ENCODE assay signal across 16 mouse cellular contexts in the genomic region with DNA sequence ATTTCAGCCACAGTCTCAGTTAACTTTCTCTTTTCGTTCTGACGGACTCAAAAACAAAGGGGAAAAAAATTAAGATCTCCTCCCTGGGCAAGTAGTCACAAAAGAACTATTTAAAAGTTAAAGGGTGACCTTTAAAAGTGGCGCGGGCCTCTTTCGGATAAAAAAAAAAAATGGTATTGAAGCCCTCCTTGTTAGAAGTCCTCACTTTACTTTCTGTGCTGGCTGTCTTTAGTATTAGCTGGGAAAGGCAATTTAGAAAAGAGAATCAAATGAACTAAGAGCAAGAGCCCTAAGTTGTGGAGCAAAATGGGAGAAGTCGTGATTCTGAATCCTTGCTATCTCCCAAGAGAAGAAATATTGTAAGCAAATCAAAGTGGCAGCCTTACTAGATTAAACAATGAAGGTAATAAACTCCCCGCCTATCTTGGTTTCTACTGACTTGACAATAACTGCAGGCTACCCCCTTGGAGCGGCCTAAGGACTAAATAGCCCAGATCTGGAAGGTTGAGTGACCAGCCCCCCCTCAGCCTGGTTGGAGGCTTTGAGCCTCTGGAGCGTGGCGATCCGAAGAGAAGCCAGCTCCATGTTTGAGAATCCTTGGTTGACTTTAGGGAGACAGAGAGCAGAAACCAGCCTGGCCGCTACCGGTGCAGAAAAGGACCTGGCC. TPM values are rescaled to one million over a fixed set of nuclear protein-coding genes. Genes with fewer than 3 reads are reported as not detected.
A peak's percentile ranks its signal among the peaks of the same experiment; 100 is the strongest.
DNase-seq lines count a peak whose midpoint lies in the region; ATAC-seq and TF ChIP-seq lines count a peak whose summit lies in the region.
"Had no signal": no experiment of that assay in that cellular context is flagged by ENCODE, and none has a peak within 500 bp of the region (broad histone marks: within the 10 kb centered on the region; RNA-seq: fewer than 3 reads in every experiment).

No protein-coding gene starts in this region.

- peaks cover 86% of the 10 kb centered on the region for H3K27me3 ChIP-seq in hindbrain, postnatal 0 days (ENCODE audit: insufficient read depth, low read length)
- H3K27me3 ChIP-seq in hindbrain, embryonic 14.5 days (ENCODE audit: control insufficient read depth, insufficient read depth, low read length), result peaks cover 96% of the 10 kb centered on the region
- peaks cover 78% of the 10 kb centered on the region for H3K27me3 ChIP-seq in E14TG2a.4 (ENCODE audit: insufficient read depth, low read length)
- H3K27me3 ChIP-seq in embryonic facial prominence, embryonic 11.5 days (ENCODE audit: control insufficient read depth, insufficient read depth, low read length), result peaks cover 49% of the 10 kb centered on the region
- peaks cover 63% of the 10 kb centered on the region for H3K27me3 ChIP-seq in limb, embryonic 11.5 days (ENCODE audit: control insufficient read depth, insufficient read depth, low read length)

- DNase-seq in hindbrain, postnatal 0 days (ENCODE audit: low spot score), result no peak
- no peak for DNase-seq in hindbrain, embryonic 14.5 days (ENCODE audit: low spot score)
- no peak for DNase-seq in embryonic facial prominence, embryonic 11.5 days (ENCODE audit: low spot score)
- no peak for DNase-seq in limb, embryonic 11.5 days (ENCODE audit: low spot score)
- DNase-seq in cerebellum, postnatal 14 days, result no peak
- DNase-seq in cerebellum, adult 11 months, result no peak
- DNase-seq: adrenal gland, postnatal 14 days; cerebellum, adult 8-10 months; right cerebral cortex, postnatal 14 days; thymus, postnatal 4 days had no signal

- TF ChIP-seq CTCF in hindbrain, postnatal 0 days (IDR thresholded peaks at IDR 0.05; ENCODE audit: low read depth), result no peak
- no peak for TF ChIP-seq CTCF in E14TG2a.4 (conservative IDR thresholded peaks at IDR 0.05; ENCODE audit: low read length)

- H3K4me1 ChIP-seq in hindbrain, postnatal 0 days (ENCODE audit: insufficient read depth, low read length), result no peaks in the 10 kb centered on the region
- H3K4me1 ChIP-seq in hindbrain, embryonic 14.5 days (replicated peaks; ENCODE audit: control insufficient read depth, insufficient read depth, low read length), result no peaks in the 10 kb centered on the region; the same call in 1 of the 2 replicates
- H3K4me1 ChIP-seq in E14TG2a.4 (replicated peaks; ENCODE audit: low read depth, low read length), result peaks cover 37% of the 10 kb centered on the region
- H3K4me1 ChIP-seq in embryonic facial prominence, embryonic 11.5 days (ENCODE audit: control insufficient read depth, insufficient read depth, low read length), result no peaks in the 10 kb centered on the region
- H3K4me1 ChIP-seq in limb, embryonic 11.5 days (ENCODE audit: control insufficient read depth, insufficient read depth, low read length), result peaks cover 7% of the 10 kb centered on the region; the same call in 1 of the 2 replicates

- H3K36me3 ChIP-seq in hindbrain, postnatal 0 days (ENCODE audit: insufficient read depth, low read length), result no peaks in the 10 kb centered on the region
- no peaks in the 10 kb centered on the region for H3K36me3 ChIP-seq in hindbrain, embryonic 14.5 days (replicated peaks; ENCODE audit: control insufficient read depth, insufficient read depth)
- no peaks in the 10 kb centered on the region for H3K36me3 ChIP-seq in E14TG2a.4 (ENCODE audit: insufficient read depth, low read length)
- H3K36me3 ChIP-seq in embryonic facial prominence, embryonic 11.5 days (replicated peaks; ENCODE audit: control insufficient read depth, insufficient read depth, low read depth, low read length), result no peaks in the 10 kb centered on the region
- no peaks in the 10 kb centered on the region for H3K36me3 ChIP-seq in limb, embryonic 11.5 days (ENCODE audit: control insufficient read depth, insufficient read depth, low read length)

- H3K4me3 ChIP-seq in hindbrain, postnatal 0 days (ENCODE audit: low read length), result no peak overlapping the region
- no peak overlapping the region for H3K4me3 ChIP-seq in hindbrain, embryonic 14.5 days (replicated peaks; ENCODE audit: low read length)
- H3K4me3 ChIP-seq in E14TG2a.4 (replicated peaks; ENCODE audit: low read length), result peak overlapping the region; percentile 72
- H3K4me3 ChIP-seq in embryonic facial prominence, embryonic 11.5 days (ENCODE audit: low read depth, low read length), result no peak overlapping the region
- H3K4me3 ChIP-seq in limb, embryonic 11.5 days (ENCODE audit: low read depth, low read length), result 0 out of 2 replicates have a peak overlapping the region, but pooled peaks have one; percentile 10
- H3K4me3 ChIP-seq: megakaryocyte, embryonic 14.5 days had no signal

- H3K27ac ChIP-seq in hindbrain, postnatal 0 days, result no peak overlapping the region
- H3K27ac ChIP-seq in hindbrain, embryonic 14.5 days, result no peak overlapping the region
- H3K27ac ChIP-seq in embryonic facial prominence, embryonic 11.5 days (replicated peaks; ENCODE audit: low read depth, low read length), result no peak overlapping the region
- no peak overlapping the region for H3K27ac ChIP-seq in limb, embryonic 11.5 days (replicated peaks; ENCODE audit: low read depth, low read length)

- 22% methylated on average over 13 of the region's 13 CpGs for WGBS in hindbrain, postnatal 0 days
- 14% methylated on average over 13 of the region's 13 CpGs for WGBS in hindbrain, embryonic 14.5 days
- 19% methylated on average over 13 of the region's 13 CpGs for WGBS in embryonic facial prominence, embryonic 11.5 days
- WGBS in limb, embryonic 11.5 days, result 24% methylated on average over 13 of the region's 13 CpGs

- no peak overlapping the region for H3K4me2 ChIP-seq in hindbrain, postnatal 0 days (ENCODE audit: low read depth, low read length)
- no peak overlapping the region for H3K4me2 ChIP-seq in hindbrain, embryonic 14.5 days (replicated peaks)
- peak overlapping the region; percentile 27; the same call in 1 of the 2 replicates for H3K4me2 ChIP-seq in embryonic facial prominence, embryonic 11.5 days (ENCODE audit: low read depth, low read length)
- peak overlapping the region; percentile 28; the same call in 1 of the 2 replicates for H3K4me2 ChIP-seq in limb, embryonic 11.5 days (ENCODE audit: low read depth, severe bottlenecking)

- H3K9ac ChIP-seq in hindbrain, postnatal 0 days (replicated peaks; ENCODE audit: low read length), result no peak overlapping the region
- H3K9ac ChIP-seq in hindbrain, embryonic 14.5 days, result no peak overlapping the region
- no peak overlapping the region; the same call in 1 of the 2 replicates for H3K9ac ChIP-seq in embryonic facial prominence, embryonic 11.5 days (replicated peaks; ENCODE audit: low read length)
- no peak overlapping the region for H3K9ac ChIP-seq in limb, embryonic 11.5 days (ENCODE audit: low read length)

- 0 out of 2 replicates have a peak, but pooled peaks have one; percentile 10 for ATAC-seq in hindbrain, postnatal 0 days
- ATAC-seq in hindbrain, embryonic 14.5 days (ENCODE audit: low FRiP score), result no peak
- ATAC-seq in embryonic facial prominence, embryonic 11.5 days (replicated peaks; ENCODE audit: insufficient number of reproducible peaks, low FRiP score, low TSS enrichment, low read depth), result no peak
- ATAC-seq in limb, embryonic 11.5 days (ENCODE audit: insufficient number of reproducible peaks, low FRiP score, low TSS enrichment, low read depth), result no peak

- no peaks in the 10 kb centered on the region for H3K9me3 ChIP-seq in hindbrain, postnatal 0 days (ENCODE audit: low read length)
- H3K9me3 ChIP-seq in hindbrain, embryonic 14.5 days (ENCODE audit: control insufficient read depth, low read length), result no peaks in the 10 kb centered on the region
- peaks cover 3% of the 10 kb centered on the region for H3K9me3 ChIP-seq in E14TG2a.4 (ENCODE audit: low read length)
- no peaks in the 10 kb centered on the region for H3K9me3 ChIP-seq in embryonic facial prominence, embryonic 11.5 days (replicated peaks; ENCODE audit: control insufficient read depth, low read length)
- no peaks in the 10 kb centered on the region for H3K9me3 ChIP-seq in limb, embryonic 11.5 days (ENCODE audit: control insufficient read depth, low read length)

RNA-seq across cellular contexts. Expression of gene Nkx2-1, which starts 17.5 kb away (rescaled TPM):
- 0.25 and 0.42 TPM in 2 replicates for total RNA-seq in hindbrain, postnatal 0 days (2014; rRNA removed)
- not detected in 2 replicates for polyA plus RNA-seq in hindbrain, postnatal 0 days (2015; fragmentation: Nextera tagmentation; extraction: Ambion mirVana)
- not detected in 2 replicates for polyA plus RNA-seq in hindbrain, embryonic 14.5 days (2014; fragmentation: Nextera tagmentation; extraction: Ambion mirVana)
- 6.9 and 17.0 TPM in 2 replicates for polyA plus RNA-seq in embryonic facial prominence, embryonic 11.5 days (2014; fragmentation: Nextera tagmentation; extraction: Ambion mirVana)
- polyA plus RNA-seq in limb, embryonic 11.5 days (2014; fragmentation: Nextera tagmentation; extraction: Ambion mirVana), result not detected in 2 replicates
- total RNA-seq: adrenal gland, postnatal 14 days; granulocyte monocyte progenitor cell, adult 5-6 weeks; liver, adult 2 months; neutrophil, adult 5-6 weeks had no signal
- polyA plus RNA-seq: stomach, embryonic 14.5 days had no signal

Comparison
In these comparisons a context has a peak if more than half of its experiments do, and no peak if none do; other contexts are left out.
1. H3K4me2 ChIP-seq: peak in embryonic facial prominence, embryonic 11.5 days (single experiment) and limb, embryonic 11.5 days (single experiment); none in hindbrain, postnatal 0 days (single experiment) and hindbrain, embryonic 14.5 days (single experiment).
2. H3K4me3 ChIP-seq: peak in E14TG2a.4 (single experiment) and limb, embryonic 11.5 days (single experiment); none in hindbrain, postnatal 0 days (single experiment), hindbrain, embryonic 14.5 days (single experiment) and embryonic facial prominence, embryonic 11.5 days (single experiment).